Mouse (Mus musculus) lung, postnatal 10 days (tissue): Measurements from ENCODE around the gene Ksr1.
A peak's percentile ranks its signal among the peaks of the same experiment; 100 is the strongest.

Source experiments
- DNase-seq: peaks from one replicate; pipeline ENCODE4 v3.0.0; 2021

The Ksr1 gene

DNA sequence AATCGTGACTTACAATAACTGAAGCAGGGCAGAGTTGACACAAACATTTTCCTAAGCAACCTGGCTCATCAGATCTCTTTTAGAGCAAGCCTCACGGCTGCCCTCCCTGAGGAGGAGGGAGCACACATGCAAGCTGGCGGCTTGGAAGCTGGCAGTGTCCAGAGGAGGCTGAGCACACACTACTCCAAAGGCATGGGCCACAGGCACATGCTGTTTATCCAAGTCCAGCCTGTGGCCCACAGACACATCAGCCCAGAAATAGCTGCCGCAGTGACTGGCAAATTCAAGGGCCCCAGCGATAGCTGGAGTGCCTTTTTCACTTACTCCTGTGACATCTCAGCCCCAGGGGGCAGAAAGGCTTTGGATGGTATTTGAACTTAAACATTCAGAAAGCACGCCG is 82.6 kb downstream of the Ksr1 start:
- no peak for DNase-seq

DNA sequence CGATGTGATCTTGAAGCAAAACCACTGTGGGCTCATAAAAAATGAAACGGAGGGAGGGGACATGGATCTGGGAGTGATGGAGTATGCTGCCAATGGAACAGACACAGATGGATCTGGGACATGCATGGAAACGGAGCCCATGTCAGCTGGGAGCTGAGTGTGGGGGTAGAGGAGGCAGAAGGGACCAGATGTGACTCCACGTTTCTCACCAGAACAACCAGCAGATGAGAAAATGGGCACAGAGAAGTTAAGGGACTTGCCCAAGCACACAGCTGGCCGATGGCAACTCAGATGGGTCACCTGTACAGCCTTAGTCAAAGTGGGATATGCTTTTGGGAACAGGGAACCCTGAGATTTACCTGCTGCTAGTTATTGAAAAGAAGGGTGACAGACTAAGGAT is 83.3 kb downstream of the Ksr1 start:
- DNase-seq, result no peak

DNA sequence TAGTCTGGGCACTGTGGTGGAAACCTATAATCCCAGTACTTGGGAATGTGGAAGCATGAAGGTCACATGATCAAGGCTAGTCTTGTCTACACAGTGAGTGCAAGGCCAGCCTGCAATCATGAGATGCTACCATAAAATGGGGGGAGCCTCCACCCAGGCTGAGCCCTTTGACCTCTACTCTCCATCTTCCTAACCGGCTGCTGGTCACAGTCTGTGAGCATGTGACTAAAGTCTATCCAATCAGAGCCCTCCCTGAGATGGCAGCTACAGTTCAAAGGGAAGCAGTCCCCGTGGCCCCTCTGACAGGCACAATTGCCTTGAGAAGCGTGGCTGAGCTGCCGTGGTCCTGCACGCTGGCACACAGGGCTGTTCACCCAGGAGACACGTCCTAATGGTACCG is 84.4 kb downstream of the Ksr1 start:
- DNase-seq, result no peak

DNA sequence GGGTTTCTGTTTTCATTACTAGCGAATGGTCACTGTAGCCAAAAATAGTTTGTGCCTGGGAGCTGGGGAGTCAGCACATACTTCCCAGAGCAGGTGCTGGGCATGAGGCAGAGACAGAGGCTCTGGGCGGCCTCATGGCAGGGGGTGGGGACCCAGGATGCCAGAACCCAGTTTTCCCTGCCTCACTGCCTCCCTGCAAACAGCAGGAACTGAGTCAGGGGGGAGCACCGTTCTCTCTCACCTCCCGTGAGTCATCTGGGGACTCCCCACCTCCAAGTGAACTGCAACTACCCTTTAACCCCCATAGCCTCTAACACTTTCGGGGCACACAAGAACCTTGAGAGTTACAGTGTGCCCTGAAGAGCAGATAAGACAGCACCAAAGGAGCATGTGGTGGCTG is 86.4 kb downstream of the Ksr1 start:
- no peak for DNase-seq

DNA sequence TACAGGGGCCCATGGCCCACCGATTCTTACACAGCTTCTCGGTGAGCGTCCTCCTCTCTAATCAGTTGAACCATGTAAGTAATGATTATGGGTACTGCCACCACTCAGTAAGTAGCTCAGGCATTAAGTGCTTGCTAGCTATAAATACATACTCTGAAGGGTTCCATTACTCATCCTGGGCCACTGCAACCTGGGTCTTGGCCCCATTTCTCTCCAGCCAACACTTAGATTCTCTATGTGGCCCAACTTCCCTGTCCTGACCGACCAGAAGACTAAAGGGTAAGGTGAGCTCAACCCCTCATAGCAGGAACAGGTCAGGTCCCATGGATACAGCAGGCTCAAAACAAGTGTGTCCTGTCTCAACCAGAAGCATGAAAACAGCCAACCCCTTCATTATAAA is 87.1 kb downstream of the Ksr1 start:
- DNase-seq, result no peak

DNA sequence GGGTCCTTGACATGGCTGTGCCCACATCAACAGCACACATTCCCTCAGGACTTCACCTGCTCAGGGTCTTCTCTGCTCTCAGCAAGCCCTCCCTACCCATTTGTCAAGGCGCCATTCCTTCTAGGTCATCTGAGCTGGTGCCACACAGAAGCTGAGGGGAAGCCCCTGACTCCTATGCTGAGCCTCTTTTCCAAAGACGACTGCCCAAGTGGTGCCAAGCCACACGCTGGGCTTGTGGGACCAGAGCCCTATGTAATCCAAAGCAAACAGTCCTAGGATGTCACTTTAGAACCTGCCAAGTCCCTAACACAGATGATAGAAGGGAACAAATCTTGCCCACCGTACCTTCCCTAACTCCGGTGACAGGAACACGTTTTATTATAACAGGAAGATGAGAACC is 87.6 kb downstream of the Ksr1 start:
- DNase-seq, result no peak

DNA sequence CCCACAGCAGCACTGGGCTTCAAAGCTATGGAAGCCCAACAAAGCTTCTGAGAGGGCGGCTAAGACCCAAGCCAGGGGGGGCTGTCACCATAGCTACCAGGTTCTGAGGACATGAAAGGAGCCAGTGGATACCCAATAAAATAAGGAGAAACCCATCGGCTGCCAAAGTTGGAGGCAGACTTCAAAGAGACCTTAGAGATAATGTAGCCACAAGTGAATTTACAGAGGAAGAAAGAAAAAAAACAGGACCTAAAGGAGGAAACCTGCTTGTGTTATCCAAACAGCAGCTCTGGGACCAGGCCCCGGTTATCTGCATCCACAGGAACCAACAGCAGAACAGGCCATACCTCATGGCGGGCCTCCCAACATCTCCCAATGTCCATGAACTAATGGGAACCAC is 88.4 kb downstream of the Ksr1 start:
- DNase-seq, result no peak

DNA sequence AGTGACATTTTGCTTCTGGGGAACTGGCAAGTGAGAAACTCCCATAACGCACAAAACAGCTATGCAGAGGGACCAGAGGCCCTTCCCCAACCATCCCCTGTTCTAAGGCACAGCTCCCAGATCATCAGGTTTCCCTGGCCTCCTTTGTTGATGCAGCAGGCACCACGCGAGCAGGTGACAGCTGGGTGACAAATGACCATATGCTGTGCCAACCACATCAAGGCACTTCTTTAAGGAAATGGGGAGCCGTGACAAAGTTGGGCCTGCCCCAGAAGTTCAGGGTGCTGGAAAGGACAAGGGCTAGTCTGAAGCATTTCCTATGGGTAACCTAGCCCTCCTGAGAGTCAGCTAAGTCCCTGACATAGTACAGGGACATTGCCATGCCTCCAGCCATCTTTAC is 89.3 kb downstream of the Ksr1 start:
- no peak for DNase-seq

DNA sequence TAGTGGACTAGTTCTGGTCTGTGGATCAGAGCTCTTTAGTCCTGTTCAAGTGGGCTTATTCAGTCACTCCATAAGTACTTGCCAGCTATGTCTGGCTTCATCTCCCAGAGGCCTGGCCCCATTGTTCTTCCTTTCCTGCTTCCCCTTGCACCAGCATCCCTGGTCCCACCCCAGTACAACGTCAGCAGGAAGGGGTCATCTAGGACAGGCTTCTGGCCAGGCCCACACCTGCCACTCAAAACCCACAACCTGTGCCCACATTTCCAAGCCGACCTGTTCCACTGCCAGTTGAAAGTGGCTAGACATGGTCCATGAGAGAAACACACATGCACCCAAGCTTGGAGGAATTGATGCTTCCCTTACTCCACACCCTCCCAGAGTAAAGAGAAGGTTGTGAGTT is 90.2 kb downstream of the Ksr1 start:
- DNase-seq, result peak; percentile 47

DNA sequence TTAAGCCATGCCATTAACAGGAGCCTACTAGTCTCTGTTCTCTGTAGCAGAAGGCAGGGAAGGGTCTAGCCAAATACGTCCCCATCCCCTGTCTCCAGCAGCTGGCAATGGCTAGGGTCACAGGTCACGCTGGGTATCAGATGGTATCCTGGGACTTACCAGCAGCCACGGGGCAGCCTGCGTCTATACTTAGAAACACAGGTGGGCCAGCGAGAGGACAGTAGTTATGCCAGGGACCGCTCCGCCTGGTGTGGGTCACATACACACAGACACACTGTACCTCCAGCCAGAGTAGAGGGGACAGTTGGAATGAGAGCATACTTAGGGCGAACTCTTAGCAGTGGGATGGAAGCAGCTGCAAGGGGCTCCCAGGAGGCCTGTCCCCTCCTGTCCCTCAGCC is 91.0 kb downstream of the Ksr1 start:
- no peak for DNase-seq

DNA sequence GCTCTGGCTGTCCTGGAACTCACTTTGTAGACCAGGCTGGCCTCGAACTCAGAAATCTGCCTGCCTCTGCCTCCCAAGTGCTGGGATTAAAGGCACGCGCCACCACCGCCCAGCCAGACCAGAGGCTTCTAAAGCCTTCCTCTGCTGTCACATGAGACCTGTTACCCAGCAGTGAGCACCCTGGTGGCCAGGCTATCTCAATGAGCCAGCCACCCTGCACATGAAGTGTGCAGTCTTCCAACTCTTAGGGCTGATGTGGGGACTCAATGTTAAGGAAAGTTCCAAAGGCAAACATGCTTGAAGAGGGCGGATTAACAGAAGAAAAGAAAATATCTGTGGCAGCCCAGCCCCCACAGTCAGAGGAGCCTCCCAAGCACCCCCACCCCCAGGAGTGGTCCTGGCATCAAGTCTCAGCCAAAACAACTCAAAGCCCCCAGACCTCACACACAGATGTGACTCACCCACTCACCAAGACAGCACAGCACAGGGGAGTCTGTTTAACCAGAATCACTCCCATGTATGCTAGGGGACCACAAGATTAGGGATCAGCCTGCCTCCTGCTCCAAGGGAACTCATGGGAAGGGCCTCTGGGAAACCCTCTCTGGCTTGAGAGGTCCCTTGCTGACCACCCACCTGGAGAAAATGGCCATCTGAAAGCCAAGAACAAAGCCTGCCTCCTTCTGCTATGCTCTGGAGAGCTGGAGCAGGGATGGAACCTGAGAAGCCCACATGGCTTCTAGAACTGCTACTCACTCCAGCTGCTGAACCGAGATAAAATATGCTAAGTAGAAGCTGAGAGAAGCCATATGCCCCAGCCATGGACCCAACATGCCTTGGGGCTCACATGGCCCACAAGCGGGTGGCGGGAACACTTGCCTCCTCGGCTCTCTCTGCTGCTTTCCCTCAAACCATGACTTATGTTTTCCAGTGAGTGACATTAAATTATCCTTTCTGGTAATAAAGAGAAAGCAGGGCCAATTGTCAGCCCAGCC is 91.8 kb downstream of the Ksr1 start:
- no peak for DNase-seq

DNA sequence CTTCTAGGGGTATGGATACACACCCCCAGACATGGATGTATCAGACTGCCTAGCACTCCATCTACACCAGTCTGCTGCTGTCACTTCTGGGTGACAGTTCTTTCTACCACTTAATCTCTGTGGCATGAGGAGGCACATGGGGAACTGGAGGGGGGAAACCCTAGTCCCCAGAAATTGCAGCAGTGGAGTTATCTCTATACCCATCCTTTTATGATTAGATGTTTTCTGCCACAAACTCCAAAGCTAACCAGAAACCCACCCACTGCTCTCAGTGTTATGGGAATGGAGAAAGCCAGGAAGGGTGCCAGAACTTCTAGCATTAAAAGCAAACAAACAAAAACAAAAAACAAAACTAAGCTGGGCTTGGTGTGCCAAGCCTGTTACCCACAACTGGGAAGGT is 92.8 kb downstream of the Ksr1 start:
- no peak for DNase-seq

DNA sequence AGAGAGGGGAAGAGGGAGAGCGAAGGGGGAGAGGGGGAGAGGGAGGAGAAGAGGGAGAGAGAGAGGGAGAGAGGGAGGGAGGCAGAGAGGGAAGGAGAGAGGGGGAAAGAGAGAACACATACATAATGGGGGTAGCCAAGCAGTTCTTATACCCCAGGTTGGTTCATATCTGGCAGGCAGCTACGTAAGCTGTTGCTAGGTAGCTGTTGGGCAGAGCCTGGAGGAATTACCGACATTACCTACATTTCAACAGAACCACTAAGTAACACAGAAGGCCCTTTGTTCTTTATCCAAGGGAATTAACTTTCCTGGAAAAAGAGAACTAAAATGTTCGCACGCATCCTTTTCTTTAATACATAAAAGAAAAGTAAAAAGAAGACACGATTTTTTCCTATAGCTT is 93.4 kb downstream of the Ksr1 start:
- no peak for DNase-seq

DNA sequence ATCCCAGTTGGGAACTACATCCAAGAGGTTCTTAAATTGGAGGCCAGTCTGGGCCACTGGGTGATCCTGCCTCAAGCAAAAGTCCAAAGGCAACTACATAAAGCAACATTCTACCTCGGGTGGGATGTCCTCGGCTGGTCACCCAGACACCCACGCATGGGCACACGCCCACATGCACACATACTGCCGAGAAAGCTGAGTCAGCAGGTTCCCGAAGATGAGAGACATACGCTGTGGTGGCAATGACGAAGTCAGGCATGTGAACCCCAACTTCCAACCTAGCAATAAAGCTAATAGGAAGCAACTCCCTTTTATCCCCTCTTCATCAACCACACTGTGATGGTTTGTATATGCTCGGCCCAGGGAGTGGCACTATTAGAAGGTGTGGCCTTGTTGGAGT is 94.7 kb downstream of the Ksr1 start:
- DNase-seq, result no peak

DNA sequence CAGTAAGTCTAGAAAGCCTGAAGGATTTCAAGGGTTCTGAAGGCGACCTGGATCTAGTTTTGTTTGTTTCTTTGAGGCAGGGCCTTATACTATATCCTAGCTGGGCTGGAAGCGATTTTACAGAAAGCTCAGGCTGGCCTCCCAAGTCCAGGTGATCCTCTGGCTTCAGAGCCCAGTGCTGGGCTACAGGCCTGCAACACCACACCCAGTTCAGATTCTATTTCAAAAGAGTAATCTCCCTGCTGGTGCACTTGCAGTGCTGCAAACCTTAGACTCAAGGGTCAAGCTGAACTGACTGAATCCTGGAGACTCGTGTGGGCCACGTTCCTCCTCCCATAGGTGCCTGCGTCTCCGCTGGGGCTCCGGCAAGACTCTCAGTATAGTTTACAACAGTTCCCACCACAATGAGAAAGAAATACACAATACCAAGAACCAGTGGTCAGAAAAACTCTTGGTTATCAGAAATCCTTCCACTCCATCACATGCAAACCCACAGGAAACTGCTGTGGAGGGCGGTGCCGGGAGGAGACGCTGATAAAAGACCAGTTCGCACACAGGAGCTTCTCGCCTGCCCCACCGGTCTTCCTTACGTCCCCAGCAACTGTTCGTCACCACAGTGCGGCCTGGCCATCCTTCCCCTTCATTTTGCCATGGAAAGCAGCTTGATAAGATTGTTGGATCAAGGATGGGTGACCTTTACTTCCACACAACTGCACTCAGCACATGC is 95.3 kb downstream of the Ksr1 start:
- no peak for DNase-seq

DNA sequence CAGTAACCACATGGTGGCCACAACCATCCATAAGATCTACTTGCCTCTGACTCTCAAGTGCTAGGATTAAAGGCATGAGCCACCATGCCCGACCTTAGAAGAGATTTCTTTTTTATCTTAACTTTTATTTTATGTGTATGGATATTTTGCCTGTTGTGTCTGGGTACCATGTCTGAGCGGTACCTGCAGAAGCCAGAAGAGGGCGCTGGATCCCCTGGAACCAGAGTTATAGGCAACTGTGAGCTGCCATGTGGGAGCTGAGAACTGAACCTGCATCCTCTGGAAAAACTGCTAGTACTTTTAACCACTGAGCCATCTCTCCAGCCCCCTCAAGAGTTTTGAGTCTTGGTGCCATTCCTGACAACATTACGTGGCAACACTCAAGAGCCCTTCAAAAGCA is 97.3 kb downstream of the Ksr1 start:
- DNase-seq, result no peak

DNA sequence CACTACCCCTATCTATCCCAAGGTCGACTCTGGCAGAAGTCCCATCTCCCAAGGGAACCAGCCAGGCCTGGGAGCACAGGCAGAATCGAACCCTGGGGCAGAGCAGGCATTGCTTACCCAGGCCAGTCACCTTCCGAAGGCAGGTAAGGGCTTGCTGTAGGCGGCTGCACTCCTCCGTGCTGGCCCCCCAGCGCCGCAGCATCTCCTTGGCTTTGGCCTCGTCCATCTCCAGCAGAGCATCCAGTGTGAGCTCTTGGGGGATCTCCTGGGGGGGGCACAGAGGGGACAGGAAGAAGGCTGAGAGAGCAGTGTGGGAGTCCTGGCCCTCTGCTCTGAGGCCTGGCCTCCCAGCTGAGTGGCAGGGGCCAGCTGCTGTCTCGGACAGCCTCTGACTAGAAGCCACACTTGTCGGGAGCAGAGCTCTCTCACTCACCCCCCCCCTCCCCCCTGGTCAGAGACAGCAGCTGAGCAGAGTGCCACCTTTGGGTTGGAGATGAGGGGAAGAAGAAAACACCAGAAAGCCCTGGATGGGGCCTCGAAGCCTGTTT is 99.0 kb downstream of the Ksr1 start:
- DNase-seq, result no peak

DNA sequence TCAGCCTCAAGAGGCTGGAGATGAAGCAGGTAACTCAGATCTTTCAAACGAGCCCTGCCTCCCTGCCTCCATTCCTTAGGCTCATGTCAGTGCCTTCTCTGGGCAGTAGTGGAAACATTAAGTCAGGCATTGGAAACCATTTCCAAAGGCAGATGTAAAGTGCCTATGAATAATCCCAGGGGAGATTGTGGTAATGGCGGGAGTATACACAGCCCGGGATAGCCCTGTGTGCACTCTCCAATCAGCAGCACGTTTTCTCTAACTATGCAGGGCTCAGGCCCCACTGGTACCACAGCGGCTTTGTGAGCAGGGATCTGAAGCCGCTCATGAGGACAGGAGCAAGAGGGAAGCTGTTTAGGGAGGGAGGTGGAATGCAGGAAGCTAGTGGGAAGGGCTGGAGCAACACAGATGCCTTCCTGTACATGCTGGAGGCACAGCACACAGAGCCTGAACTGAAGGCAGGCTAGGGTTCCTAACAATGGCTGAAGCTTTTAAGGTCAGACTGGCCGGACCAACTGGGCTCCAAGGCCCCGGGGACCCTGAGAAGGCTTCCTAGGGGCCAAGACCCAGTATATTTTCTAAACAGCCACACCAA is 99.5 kb downstream of the Ksr1 start:
- DNase-seq, result no peak

DNA sequence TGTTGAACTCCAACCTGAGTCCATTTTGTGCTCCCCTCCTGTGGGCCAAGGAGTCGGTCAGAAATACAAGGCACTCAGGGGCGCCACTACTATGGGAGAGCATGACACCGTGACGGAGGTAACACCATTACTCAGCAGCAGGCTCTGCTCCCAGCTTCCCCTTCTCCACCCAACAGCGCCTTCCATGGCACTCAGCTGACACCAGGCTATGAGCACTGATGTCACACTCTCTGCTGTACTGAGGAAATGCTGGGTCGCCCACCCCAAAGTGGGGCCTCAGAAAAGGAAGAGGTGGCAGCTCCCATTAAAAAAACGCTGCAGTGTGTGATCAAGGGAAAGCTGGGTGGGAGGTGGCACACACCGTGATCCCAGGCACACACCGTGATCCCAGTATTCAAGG is 101.0 kb downstream of the Ksr1 start:
- no peak for DNase-seq

DNA sequence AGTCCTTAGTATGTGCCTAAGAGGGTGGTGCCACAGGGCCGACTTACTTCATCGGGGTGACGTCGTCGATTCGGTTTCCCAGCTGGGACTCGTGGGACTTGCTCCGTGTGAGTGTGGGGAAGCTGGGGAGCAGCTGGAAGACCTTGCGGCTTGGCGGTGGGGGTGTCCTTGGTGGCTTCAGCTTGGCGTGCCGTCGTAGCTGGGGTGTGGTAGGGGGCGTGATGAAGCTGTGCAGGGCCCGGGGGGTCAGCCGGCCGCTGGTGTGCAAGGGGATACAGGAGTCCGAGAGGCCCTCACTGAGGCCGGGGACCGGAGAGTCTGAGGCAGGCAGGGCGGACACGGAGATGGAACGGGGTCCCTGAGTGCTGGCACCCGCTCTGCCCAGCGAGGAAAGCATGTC is 101.4 kb downstream of the Ksr1 start:
- no peak for DNase-seq

DNA sequence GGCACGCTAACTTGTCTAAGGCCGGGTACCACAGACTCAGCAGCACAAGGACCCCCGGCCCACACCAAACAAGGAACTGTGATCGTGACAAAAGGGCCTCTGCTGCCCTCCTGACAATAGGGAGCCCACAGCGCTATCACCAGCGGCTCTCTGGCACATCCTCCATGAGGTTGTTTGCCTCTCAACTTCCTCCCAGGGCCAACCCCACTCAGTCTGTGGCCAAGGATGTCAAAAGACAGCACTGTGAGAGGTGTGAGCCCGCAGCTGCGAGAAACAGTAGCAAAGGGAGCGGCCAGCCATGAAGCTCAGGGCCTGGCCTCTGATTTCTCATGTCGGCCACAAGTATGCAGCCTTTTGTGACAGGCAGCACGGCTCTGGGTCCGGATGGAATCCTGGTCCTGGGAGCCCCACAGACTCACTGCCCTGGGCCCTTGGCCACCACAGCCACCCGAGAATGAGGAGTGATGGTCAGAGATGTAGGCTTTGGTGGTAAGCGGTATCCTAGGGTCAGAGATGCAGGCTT is 104.2 kb downstream of the Ksr1 start:
- DNase-seq, result peak; percentile 70

DNA sequence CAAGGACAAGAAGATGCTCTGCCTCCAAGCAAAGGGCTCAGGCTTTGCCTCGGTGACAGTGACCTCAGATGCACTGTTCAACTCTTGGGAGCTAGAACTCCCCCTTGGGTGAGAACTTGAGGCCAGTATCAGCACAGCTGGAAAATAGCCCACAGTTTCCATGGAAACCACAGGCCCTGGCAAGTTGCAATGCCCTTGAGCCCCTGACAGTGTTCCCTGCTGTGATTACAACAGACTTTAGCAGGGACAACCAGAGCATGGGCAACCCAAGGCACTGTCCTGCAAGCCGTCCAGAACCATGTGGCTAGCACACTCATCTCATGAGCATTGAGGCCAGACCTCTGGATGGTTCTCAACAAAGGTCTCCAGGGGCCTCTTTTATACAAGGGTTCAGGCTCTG is 106.7 kb downstream of the Ksr1 start:
- peak; percentile 78 for DNase-seq

DNA sequence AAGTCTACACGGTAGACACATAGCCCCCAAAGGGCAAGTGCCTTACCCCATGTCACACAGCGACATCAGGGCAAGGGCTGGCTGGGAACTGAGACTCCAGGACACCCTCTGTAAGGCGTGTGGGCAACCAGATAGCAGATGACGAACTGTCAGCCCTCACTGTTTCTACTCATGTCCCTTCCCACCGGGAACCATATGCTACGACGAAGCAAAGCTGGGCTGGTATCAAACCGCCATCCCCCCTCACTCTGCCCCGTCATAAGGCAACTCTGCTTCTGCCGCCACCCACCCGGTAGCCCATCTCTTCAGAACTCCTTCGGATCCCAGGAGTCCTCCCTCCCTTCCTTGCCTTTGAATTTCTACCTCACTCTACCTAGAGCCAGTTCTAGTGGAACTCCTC is 108.7 kb downstream of the Ksr1 start:
- no peak for DNase-seq
